In the genomic region with DNA sequence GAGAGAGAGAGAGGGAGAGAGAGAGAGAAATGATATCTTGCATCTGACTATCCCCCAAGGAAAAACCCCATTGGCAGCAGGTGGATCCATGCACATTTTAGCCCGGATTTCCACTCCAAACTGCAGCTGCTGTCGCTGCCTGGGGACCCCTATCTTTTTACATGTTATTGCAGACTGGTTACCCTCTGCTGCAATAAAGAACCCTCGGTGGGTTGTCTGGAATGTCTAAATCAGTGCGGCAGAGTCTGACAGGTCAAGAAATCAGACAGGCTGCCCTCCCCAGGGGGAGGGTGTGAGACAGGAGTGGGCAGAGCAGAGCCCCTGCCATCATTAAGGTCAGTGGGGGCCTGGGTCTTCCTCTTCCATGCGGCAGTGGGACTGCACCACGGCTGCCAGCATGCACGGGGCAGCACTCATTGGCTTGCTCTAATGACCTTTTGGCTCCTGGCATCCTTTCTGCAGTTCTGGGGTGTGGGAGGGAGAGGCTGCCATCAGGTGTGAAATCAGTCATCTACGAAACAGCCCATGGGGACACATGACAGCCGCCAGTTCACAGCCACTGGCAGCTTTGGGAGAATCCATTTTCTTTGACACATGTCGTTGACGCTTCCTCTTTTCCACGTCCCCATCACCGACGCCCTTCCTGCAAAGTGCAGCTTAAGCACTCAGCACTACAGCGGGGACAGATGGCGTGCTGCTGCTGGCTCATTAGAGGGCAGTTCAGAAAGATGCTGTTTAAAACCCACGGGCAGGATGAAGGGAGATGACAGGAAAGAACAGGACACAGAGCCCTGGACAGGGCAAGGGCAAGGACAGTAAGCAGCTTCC, we compare ENCODE assay signal across 8 mouse cellular contexts.
DNase-seq lines count a peak whose midpoint lies in the region; ATAC-seq lines count a peak whose summit lies in the region.

No protein-coding gene starts in this region.

- no peak overlapping the region for H3K9ac ChIP-seq in hindbrain, embryonic 11.5 days (ENCODE audit: low read depth, low read length)
- H3K9ac ChIP-seq in midbrain, embryonic 12.5 days (replicated peaks) = no peak overlapping the region

- peak overlapping the region; percentile 69 for H3K27ac ChIP-seq in embryonic facial prominence, embryonic 10.5 days (replicated peaks)
- peak overlapping the region; percentile 10 for H3K27ac ChIP-seq in hindbrain, embryonic 11.5 days (ENCODE audit: low read depth, low read length)
- H3K27ac ChIP-seq in midbrain, embryonic 12.5 days (replicated peaks) = peak overlapping the region; percentile 52

- no peaks in the 10 kb centered on the region for H3K36me3 ChIP-seq in embryonic facial prominence, embryonic 10.5 days (replicated peaks)
- no peaks in the 10 kb centered on the region for H3K36me3 ChIP-seq in hindbrain, embryonic 11.5 days (ENCODE audit: control insufficient read depth, insufficient read depth, low read length)
- no peaks in the 10 kb centered on the region for H3K36me3 ChIP-seq in midbrain, embryonic 12.5 days

- intact Hi-C loops in left cerebral cortex, postnatal 4 days (cut with DNase I) = no loop called here

- peak; percentile 40 for ATAC-seq in hindbrain, embryonic 11.5 days (ENCODE audit: low FRiP score)
- ATAC-seq in midbrain, embryonic 12.5 days (ENCODE audit: low FRiP score, low read depth) = peak; percentile 44; the same call in 1 of the 2 replicates
- no peak for ATAC-seq in erythroid progenitor cell, adult 5-6 weeks (replicated peaks; ENCODE audit: low FRiP score, poor library complexity, severe bottlenecking)
- ATAC-seq in megakaryocyte-erythroid progenitor cell, adult 5-6 weeks (replicated peaks; ENCODE audit: low FRiP score, low TSS enrichment, poor library complexity, severe bottlenecking) = no peak

- H3K27me3 ChIP-seq in embryonic facial prominence, embryonic 10.5 days (replicated peaks; ENCODE audit: low read depth, poor library complexity, severe bottlenecking) = no peaks in the 10 kb centered on the region
- no peaks in the 10 kb centered on the region for H3K27me3 ChIP-seq in hindbrain, embryonic 11.5 days (ENCODE audit: control insufficient read depth, insufficient read depth, low read length)
- H3K27me3 ChIP-seq in midbrain, embryonic 12.5 days = peaks cover 64% of the 10 kb centered on the region

- 0 out of 2 replicates have a peak overlapping the region, but pooled peaks have one; percentile 7 for H3K4me2 ChIP-seq in hindbrain, embryonic 11.5 days (replicated peaks; ENCODE audit: low read depth, low read length)
- H3K4me2 ChIP-seq in midbrain, embryonic 12.5 days (replicated peaks) = no peak overlapping the region

- peaks cover 61% of the 10 kb centered on the region for H3K4me1 ChIP-seq in embryonic facial prominence, embryonic 10.5 days
- peaks cover 10% of the 10 kb centered on the region; the same call in 1 of the 2 replicates for H3K4me1 ChIP-seq in hindbrain, embryonic 11.5 days (replicated peaks; ENCODE audit: control insufficient read depth, insufficient read depth, low read length)
- H3K4me1 ChIP-seq in midbrain, embryonic 12.5 days = peaks cover 33% of the 10 kb centered on the region

- DNase-seq in B cell, adult 2 months = peak; percentile 8 to 24
- DNase-seq in embryonic facial prominence, embryonic 10.5 days (ENCODE audit: low spot score) = no peak
- peak; percentile 44 for DNase-seq in hindbrain, embryonic 11.5 days (ENCODE audit: low spot score)
- DNase-seq in left cerebral cortex, postnatal 4 days = no peak
- no peak for DNase-seq in cerebellum, postnatal 14 days

- H3K9me3 ChIP-seq in embryonic facial prominence, embryonic 10.5 days = peaks cover 8% of the 10 kb centered on the region
- H3K9me3 ChIP-seq in hindbrain, embryonic 11.5 days (ENCODE audit: control insufficient read depth, low read length) = peaks cover 4% of the 10 kb centered on the region; the same call in 1 of the 2 replicates
- H3K9me3 ChIP-seq in midbrain, embryonic 12.5 days = 0 out of 2 replicates have a peak, but pooled peaks cover 5% of the 10 kb centered on the region

- 53% methylated on average over 17 of the region's 17 CpGs for WGBS in embryonic facial prominence, embryonic 10.5 days
- 36% methylated on average over 17 of the region's 17 CpGs for WGBS in hindbrain, embryonic 11.5 days
- WGBS in midbrain, embryonic 12.5 days = 36% methylated on average over 17 of the region's 17 CpGs

- H3K4me3 ChIP-seq in embryonic facial prominence, embryonic 10.5 days = no peak overlapping the region
- H3K4me3 ChIP-seq in hindbrain, embryonic 11.5 days (ENCODE audit: low read depth, low read length) = no peak overlapping the region
- no peak overlapping the region for H3K4me3 ChIP-seq in midbrain, embryonic 12.5 days

Comparison
In these comparisons a context has a peak if more than half of its experiments do, and no peak if none do; other contexts are left out.
1. DNase-seq: peak in B cell, adult 2 months (2 of 2) and hindbrain, embryonic 11.5 days (single experiment); none in embryonic facial prominence, embryonic 10.5 days (single experiment), left cerebral cortex, postnatal 4 days (single experiment) and cerebellum, postnatal 14 days (0 of 2).
2. H3K27ac ChIP-seq: peak in every context shown above with its lines; median percentile 69 in embryonic facial prominence, embryonic 10.5 days; 52 in midbrain, embryonic 12.5 days; 10 in hindbrain, embryonic 11.5 days.
3. ATAC-seq: peak in hindbrain, embryonic 11.5 days (single experiment) and midbrain, embryonic 12.5 days (single experiment); none in erythroid progenitor cell, adult 5-6 weeks (single experiment) and megakaryocyte-erythroid progenitor cell, adult 5-6 weeks (single experiment).